Mouse (Mus musculus) left cerebral cortex, adult 9 months (tissue): Measurements from ENCODE around the gene Tgif2.
"Not testable (repeated sequence)": the region's sequence is repeated elsewhere in the genome, so short reads cannot be mapped to it uniquely, and the experiment has no call there.

Experiments
- DNase-seq, 2 experiments: peaks; one replicate each; pipeline ENCODE4 v3.0.0; 2022; ENCODE audit warnings: low spot score in 2 of 2

Tgif2 gene

GRCm38 (mm10) chr2:156874760-156875510, 35.1 kb downstream of the Tgif2 start:
- no peak for DNase-seq

GRCm38 (mm10) chr2:156877726-156878125, 37.9 kb downstream of the Tgif2 start:
- no peak for DNase-seq

DNA sequence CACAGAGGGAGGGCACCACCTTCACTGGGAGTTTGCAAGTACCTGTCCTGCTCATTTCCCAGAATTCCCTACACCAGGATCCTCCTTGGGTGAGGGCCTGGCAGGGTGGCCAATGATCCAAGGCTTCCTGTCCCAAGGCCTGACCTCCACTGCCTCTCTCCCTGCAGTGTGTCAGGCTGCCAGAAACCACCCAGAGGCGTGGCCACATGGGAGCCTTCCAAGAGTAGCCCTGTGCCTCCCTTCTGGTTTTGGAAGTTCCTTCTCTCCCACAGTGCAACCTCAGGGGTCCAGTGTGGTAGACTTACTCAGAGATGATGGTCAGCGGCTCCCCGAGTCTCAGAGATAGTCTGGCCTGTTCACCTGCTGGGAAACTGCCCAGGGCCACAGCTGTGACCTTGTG, 39.7 kb downstream of the Tgif2 start:
- DNase-seq, result no peak

- no peak for DNase-seq
Measured at GRCm38 (mm10) chr2:156882431-156883001, 42.7 kb downstream of the Tgif2 start.

- no peak for DNase-seq
Measured at GRCm38 (mm10) chr2:156884396-156885211, 44.8 kb downstream of the Tgif2 start.

DNA sequence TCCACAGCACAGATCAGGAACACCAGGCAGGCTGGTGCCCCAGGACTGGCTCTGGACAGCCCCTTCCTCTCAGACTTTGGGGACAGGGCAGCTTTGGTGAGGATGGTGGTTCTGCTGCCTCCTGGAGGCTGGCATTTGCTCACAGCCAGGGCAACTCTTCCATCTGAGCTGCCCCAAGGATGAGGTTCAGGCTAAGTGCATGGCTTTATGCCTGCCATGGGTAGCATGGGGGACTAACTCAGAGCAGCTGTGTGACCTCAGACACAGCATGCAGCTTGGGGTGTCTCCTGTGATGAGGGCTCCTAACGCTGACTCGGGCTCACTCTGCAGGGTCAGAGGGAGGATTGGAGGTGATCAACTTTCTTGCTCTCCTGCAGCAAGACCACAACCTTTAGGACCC, 45.9 kb downstream of the Tgif2 start:
- not testable (repeated sequence) for DNase-seq

DNA sequence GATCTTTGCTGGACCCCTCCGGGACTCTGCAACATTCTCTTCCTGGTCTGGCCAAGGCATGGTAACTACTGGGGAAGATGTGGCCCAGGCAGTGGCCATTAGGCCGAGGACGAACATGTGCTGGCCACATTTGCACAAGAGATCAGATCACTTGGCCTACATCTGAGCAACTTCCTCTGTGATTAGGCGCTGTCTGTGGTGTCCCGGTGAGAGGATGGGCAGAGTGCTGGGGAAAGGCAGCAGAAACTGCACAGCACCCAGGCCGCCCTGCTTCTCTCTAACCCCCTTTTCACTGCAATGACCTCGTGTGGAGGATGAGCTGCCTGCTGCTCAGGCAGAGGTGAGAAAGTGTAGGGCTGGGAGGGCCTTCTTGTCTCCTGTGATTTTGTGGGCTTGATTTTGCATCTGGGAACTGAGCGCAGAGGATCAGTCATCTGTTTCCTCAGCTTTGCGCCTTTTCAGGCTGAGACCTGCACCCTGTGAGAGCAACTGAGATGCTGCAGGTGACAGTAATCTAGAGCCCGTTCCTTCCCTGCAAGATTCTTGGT, 46.4 kb downstream of the Tgif2 start:
- no peak for DNase-seq

DNA sequence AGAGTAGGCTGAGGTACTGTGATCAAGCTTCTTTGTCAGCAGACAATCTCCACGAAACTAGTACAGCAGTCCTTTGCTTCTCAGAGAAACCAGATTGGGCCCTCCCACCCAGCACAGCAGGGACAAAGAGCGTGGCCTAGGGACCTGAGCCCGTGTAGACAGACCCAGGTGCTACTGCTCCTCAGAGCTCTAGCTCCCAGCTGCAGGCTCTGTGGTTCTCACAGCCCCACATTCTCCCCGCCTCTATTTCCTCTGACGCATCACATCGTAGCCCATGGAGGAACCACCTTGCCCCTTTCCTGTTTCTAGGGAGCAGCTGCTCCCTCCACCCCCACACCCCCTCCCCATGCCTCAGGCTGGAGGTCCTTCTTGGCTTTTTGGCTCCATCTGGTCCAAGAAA, 47.2 kb downstream of the Tgif2 start, which contains the start of gene Sla2:
TSS of gene Sla2 (minus strand) at position 176 of the 400 bp plus-strand sequence.
- no peak for DNase-seq

DNA sequence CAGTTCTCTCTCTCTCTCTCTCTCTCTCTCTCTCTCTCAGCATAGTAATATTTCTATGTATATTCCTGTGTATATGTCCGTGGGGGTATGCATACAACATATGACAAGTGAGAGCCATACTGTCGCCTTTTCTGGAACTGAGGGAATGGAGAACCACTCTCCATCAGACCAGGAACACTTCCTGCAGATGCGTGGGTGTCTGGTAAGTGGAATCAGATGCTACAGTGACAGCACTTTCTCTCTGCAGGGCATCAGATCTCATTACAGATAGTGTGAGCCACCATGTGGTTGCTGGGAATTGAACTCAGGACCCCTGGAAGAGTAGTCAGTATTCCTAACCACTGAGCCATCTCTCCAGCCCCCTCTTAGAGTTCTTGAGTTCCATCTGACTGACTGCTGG, 48.7 kb downstream of the Tgif2 start:
- no peak for DNase-seq

DNA sequence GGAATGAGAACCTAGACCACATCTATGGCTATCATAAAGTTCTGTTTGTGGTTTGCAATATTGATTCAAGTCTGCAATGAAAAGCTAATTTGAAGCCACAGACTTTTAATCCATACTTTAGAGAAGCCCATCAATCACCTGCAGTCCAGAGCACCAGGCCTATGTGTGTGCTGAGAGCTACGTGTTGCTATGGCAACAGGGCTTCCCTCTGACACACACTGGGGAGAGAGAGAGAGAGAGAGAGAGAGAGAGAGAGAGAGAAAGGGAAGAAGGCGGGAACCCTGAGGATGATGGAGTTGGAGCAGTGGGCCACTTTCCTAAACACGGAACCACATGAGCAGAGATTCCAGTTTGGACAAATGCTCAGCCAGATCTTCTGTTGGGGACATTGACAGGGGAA, 52.4 kb downstream of the Tgif2 start:
- DNase-seq, result no peak

DNA sequence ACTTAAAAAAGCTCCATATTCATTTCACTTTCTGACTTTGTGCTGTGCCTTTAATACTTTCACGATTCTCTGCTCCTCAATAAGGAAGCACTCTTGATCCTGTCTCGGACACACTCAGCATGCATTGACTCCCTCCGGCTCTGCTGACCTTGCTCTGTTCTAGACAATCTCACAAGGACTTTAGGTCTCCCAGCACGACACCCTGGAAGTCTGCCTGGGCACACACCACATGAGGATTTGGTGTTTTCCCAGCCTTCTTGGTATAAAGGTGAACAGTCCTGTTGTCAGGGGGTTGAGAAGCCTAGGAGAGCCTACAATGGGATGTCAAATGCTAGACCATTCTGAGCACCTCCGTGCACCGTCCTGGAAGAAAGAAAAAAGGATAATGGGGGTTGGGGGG, 53.0 kb downstream of the Tgif2 start:
- DNase-seq, result no peak

- DNase-seq, result no peak
Measured at GRCm38 (mm10) chr2:156894496-156895265, 54.9 kb downstream of the Tgif2 start.

DNA sequence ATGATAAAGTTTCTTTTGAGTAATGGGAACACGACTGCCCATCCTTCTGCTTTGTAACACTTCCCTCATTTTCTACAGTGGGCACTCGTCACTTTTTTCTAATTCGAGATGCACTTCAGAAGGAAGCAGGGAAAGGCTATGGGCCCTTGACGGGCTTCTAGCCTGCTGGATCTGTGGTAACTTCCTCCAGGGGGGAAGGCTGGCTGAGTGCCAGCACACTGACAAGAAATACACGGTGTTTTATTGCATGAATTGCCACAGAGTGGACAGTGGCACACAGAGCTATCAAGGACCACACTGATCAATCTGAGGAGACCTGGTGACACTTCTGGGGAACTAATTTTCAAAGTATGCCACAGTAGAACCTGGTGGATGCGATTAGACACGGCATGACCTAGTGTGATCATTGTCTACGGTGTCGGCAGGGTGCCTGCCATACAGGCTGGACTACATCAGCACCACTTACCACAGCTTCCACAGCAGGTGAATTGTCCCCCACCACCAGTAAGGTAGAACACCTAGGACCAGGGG, 56.6 kb downstream of the Tgif2 start:
- no peak for DNase-seq

- DNase-seq, result peak in 1 of 2 experiments; percentile 44
Measured at GRCm38 (mm10) chr2:156897034-156897433, 57.2 kb downstream of the Tgif2 start.

DNA sequence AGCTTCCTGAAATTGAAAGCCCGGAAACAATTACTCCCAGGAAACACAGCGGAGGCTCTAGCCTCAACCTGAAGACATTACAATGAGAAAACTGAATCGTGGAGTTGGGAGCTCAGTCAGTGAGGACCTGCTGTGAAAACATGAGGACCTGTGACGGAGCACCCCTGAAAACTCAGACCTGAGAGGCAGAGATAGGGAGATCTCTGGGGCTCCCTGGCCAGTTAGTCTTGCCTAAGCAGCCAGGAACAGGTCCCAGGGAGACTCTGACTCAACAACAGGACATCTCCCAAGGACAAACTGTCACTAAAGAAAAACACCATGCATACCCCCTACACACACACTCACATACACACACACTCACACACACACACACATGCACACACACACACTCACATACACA, 58.6 kb downstream of the Tgif2 start:
- no peak for DNase-seq

DNA sequence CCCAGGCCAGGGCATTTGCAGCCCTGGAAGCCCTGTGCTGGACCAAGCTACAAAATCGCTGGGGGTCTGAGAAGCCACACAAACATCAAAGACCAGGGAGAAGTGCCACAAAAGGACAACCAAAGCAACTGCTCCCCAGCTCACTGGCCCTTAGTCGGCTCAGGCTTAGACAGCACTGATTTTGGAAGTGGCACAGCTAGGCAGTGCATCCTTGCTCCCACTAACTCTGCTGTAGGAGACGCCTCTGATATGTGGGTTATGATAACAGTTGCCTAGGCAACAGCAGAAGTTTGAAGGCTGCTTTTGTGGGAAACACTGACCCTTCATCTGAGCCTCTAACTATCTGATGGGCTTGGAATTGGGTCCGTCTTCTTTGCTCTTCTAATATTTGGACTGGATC, 59.4 kb downstream of the Tgif2 start:
- DNase-seq, result no peak

DNA sequence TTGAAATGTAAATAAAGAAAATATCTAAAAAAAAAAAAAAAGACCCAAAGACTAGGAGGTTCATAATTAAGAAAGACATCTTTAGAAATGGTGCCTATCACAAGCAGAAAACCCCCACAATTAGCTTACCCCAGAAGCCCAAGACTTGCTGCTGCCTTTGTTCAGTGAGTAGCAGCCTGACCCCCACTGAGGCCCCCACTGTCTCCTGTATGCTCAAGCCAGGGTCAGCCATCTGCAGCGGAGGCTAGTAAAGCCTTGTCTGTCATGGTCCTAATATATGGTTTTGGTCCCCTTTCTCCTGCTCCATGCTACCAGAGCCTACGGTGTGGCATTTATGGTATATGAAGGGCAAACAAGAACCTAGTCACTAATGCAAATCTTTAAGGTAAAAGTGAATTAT, 61.5 kb downstream of the Tgif2 start:
- no peak for DNase-seq

DNA sequence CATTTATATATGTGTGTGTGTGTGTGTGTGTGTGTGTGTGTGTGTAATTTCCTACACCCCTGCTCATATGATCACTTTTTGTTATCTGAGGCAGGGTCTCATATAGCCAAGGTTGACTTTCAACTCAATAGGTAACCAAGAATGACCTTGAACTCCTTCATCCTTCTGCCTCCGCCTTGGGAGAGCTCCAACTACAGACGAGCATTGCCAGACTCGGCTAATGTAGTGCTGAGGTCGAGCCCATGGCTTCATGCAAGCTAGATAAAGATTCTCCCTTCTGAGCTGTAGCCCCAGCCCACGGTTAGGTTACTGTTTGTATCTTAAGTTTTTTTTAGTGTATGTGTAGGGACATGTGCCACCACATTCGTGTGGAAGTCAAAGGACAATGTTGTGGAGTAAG, 62.1 kb downstream of the Tgif2 start:
- DNase-seq, result no peak

- DNase-seq, result not testable (repeated sequence)
Measured at GRCm38 (mm10) chr2:156902411-156902810, 62.6 kb downstream of the Tgif2 start.

DNA sequence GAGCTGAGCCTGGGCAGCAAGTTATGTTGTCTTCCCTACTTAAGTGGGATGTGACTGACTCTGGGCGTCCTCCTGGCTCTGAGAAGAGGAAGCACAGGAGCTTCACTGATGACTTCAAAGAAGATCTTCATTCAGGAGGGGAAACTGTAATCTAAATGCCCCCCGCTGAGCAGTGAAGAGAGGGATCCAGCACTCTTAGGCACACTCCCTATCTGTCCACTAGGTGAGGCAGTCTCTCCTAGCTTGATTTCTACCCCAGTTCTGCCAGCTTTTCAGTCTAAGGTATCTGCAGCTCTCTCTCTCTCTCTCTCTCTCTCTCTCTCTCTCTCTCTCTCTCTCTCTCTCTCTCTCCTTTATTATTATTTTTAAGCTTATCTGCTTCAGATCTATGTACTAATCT, 63.6 kb downstream of the Tgif2 start:
- DNase-seq, result no peak
